Mouse (Mus musculus) heart, adult 2 months (tissue): ENCODE measurements around the gene Fut1. TPM values are rescaled to one million over a fixed set of nuclear protein-coding genes. Genes with fewer than 3 reads are reported as not detected.

Experiments used
- DNase-seq, 2 experiments: peaks; one replicate each; pipeline ENCODE4 v3.0.0; 2021
- H3K27ac ChIP-seq: fragments of 200-600 bp; 2 replicates; pipeline ENCODE4 v1.8.1; 2022
- H3K27me3 ChIP-seq: fragments of 200-500 bp; 2 replicates; pipeline ENCODE4 v1.6.1; 2012; ENCODE audit warnings: mild to moderate bottlenecking, low read length, inconsistent platforms, mixed read lengths; ENCODE audit not compliant: control insufficient read depth, insufficient read depth
- H3K36me3 ChIP-seq: fragments of 200-500 bp; 2 replicates; pipeline ENCODE4 v1.6.1; 2012; ENCODE audit warnings: low read length, inconsistent platforms; ENCODE audit not compliant: control insufficient read depth, insufficient read depth
- H3K4me1 ChIP-seq: fragments of 200-500 bp; 2 replicates; pipeline ENCODE4 v1.6.1; 2011; ENCODE audit warnings: low read length; ENCODE audit not compliant: control insufficient read depth, insufficient read depth
- H3K4me3 ChIP-seq: fragments of 200-600 bp; 2 replicates; pipeline ENCODE4 v1.8.1; 2022
- H3K79me2 ChIP-seq: fragments of 200-500 bp; replicated peaks from 2 replicates; pipeline ENCODE4 v1.6.1; 2012; ENCODE audit warnings: mild to moderate bottlenecking, inconsistent platforms, low read length, moderate library complexity, mixed read lengths; ENCODE audit not compliant: control insufficient read depth, insufficient read depth
- H3K9ac ChIP-seq: fragments of 200-500 bp; 2 replicates; pipeline ENCODE4 v1.6.1; 2012; ENCODE audit warnings: low read depth, mild to moderate bottlenecking, control low read depth, inconsistent platforms, low read length, mixed read lengths
- CTCF ChIP-seq: fragments of 200-600 bp; IDR thresholded peaks from 2 replicates; pipeline ENCODE4 v1.8.1; 2022; ENCODE audit warnings: antibody characterized with exemption, mild to moderate bottlenecking, moderate library complexity
- EP300 ChIP-seq: fragments of 200-500 bp; IDR thresholded peaks from 2 replicates; pipeline ENCODE4 v1.6.1; 2011; ENCODE audit warnings: low read depth, low read length, control low read depth; ENCODE audit not compliant: insufficient read depth
- POLR2A ChIP-seq: fragments of 200-500 bp; IDR thresholded peaks from 2 replicates; pipeline ENCODE4 v1.6.1; 2011; ENCODE audit warnings: mild to moderate bottlenecking, low read depth, low read length, control low read depth; ENCODE audit not compliant: insufficient read depth
- WGBS: fragments of 180-500 bp; shearing (Covaris S2); methylation state at CpG from one replicate; pipeline ENCODE4 v1.1.7; 2018; 5-methylcytosine and 5-hydroxymethylcytosine counted together
- intact Hi-C: fragments of 180-260 bp; cut with DNase I; formaldehyde crosslinking; loops from one replicate; pipeline ENCODE4 v1.15.1; 2025
- polyA plus RNA-seq: library from polyadenylated mRNA; depleted of rRNA; stranded (reverse); fragments of >200 nt; gene quantifications from 2 replicates; pipeline ENCODE4 v1.2.3, GENCODE M21; 2012
- total RNA-seq, 2 experiments: library from RNA; stranded (reverse); gene quantifications; 2 replicates each; pipeline ENCODE4 v1.2.3; 2021

Fut1 gene
- total and polyA plus RNA-seq, 3 experiments, result 0.25 TPM; not detected in 2

DNA sequence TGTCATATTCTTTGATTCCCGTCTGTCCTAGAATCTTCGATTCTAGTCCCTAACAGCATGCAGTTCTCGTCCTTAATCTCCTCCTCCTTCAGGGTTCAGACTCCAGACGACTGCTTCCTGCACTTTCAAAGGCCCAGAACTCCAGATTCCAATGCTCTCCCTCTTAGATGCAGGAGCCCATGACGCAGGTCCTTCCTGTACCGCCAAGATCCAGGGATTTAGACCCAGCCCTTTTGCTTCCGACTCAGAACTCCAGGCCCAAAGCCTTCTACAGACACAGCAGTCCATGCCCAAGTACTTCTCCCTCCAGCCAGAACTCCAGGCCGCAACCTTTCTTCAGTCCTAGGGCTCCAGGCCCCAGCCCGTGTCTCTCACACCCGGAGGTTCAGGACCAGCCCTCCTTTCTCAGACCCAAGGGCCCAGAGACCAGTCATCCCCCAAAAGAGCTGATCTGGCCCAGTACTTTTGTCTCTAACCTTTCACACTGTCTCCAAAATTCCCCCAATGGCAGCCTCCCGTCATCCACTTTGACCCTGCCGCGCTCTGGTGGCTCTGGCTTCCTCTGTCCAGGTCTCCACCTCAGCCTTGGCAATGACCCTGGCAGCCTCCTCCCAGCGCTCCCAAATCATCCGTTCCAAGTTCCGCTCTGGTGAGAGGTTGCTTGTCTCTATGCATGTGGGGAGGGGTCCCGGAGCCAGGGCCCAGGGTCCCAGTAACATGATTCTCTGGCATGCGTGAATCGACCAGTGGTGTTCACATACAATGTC is 23.3 kb downstream of the Fut1 start:
- H3K9ac ChIP-seq, result no peak overlapping the region
- TF ChIP-seq CTCF (no peak), EP300 (no peak)
- DNase-seq, result peak in 1 of 2 experiments; percentile 39
- H3K79me2 ChIP-seq, result no peaks in the 10 kb centered on the region
- H3K4me3 ChIP-seq, result no peak overlapping the region; the same call in 1 of the 2 replicates
- 59% methylated on average over 19 of the region's 19 CpGs for WGBS
- H3K36me3 ChIP-seq, result peaks cover 9% of the 10 kb centered on the region
- H3K27me3 ChIP-seq, result no peaks in the 10 kb centered on the region
- H3K4me1 ChIP-seq, result peaks cover 22% of the 10 kb centered on the region
- intact Hi-C loops, result loop anchor here (1.0 to 5.0 kb wide), 2 partner anchors 13 to 42 kb away; partner anchors contain the start of genes Ntn5 and Rasip1
- peak overlapping the region; percentile 63 for H3K27ac ChIP-seq

DNA sequence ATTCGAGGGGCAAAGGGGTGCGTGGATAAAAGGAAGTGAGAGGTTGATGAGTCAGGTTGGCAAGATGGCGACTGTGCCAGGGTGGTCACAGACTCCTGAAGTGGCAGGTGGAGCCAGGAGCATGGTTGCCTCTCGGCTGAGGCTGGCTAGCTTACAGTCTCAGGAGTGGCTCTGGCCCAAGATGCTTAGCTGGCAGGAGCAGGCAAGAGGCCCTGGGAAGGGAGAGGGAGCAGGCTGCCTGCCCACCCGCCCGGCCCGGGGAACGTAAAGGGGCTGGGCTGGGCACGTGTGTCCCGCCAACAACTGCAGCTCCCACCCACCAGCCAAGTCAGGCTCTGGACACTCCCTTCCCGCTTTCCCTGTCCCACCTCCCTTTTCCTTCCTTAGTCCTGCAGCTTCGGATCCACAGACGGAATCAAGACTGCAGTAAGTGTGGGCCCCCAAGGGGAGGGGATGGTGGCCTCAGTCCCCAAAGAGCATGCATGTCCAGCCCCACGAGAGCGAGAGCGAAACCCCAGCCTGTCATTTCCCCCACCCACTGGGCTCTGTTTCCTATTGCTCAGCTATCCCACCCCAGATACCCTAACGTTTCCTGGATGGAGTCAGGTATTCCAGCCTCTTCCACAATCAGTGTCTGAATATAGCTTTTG is 24.4 kb downstream of the Fut1 start:
- peak; percentile 79 for TF ChIP-seq EP300
- TF ChIP-seq POLR2A, result peak; percentile 80
- no peak for TF ChIP-seq CTCF
- Histone ChIP-seq H3K4me1 (peaks cover 19% of the 10 kb centered on the region), H3K27ac (peak overlapping the region; percentile 63), H3K27me3 (no peaks in the 10 kb centered on the region), H3K36me3 (no peaks in the 10 kb centered on the region; the same call in none of the 2 replicates), H3K4me3 (peak overlapping the region; percentile 39), H3K9ac (peak overlapping the region; percentile 32), H3K79me2 (no peaks in the 10 kb centered on the region)
- intact Hi-C loops, result loop anchor here (5.0 kb wide), 1 partner anchor 41 kb away; the partner anchor contains the start of gene Ntn5
- WGBS, result 15% methylated on average over 17 of the region's 17 CpGs
- DNase-seq, result peak; percentile 68 to 72

DNA sequence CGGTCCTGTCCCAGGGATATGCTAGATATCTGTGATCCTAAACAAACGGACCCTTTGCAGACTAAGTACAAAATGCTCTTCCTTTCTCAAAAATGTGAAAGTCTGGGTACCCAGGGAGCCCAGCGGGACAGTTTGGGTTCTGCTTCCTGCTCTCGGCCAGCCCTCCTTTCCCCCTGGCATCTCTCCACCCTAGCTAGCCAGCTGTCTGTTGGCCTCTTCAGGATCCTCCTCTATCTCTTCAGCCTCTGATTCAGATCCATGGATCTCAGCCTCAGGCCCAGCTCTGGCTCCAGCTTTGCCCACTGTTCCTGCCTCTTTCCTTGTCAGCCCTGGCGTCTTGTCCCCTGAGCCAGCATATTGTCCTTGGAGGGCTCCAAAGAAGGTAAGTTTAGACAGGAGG is 25.0 kb downstream of the Fut1 start:
- Histone ChIP-seq H3K27ac (peak overlapping the region; percentile 63), H3K4me3 (peak overlapping the region; percentile 39), H3K79me2 (no peaks in the 10 kb centered on the region), H3K27me3 (no peaks in the 10 kb centered on the region), H3K9ac (peak overlapping the region; percentile 32), H3K4me1 (peaks cover 19% of the 10 kb centered on the region), H3K36me3 (no peaks in the 10 kb centered on the region; the same call in none of the 2 replicates)
- TF ChIP-seq POLR2A, result no peak
- no peak for TF ChIP-seq EP300
- no peak for TF ChIP-seq CTCF
- 14% methylated on average over 5 of the region's 5 CpGs for WGBS
- intact Hi-C loops, result loop anchor here (5.0 kb wide), 1 partner anchor 40 kb away; the partner anchor contains the start of gene Ntn5
- peak in 1 of 2 experiments; percentile 31 for DNase-seq

DNA sequence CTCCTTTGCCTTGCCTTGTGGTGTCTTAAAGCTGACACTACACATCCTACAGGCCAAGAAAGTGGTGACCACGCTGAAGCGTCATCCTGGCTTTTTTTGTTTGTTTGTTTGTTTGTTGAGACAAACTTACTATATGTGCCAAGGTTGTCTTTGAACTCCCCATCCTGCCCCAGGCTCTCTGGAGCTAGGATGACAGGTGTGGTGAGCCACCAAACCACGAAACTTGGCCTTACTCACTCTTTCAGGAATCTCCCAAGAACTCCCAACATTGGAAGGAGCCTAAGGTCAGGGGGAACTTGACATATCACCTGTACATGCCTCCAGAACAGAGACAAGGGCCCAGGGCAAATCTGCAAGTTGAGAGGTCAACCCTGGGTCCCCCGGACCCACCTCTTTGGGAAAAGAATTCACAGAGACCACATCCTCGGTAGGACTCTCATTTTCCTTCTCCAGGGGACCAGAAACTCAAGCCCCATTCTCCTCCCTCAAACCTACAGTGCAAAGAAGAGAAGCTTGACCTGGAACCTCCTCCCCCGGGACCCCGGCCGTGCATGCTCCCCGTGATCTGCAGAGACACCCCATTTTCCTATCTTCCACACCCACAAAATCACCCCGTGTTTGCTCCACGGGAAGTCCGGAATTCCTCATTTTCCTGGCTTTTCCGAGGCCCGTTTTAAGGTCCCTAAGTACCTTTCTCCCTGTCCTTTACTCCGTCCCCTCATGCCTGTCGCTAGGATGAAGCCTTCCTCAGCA is 25.6 kb downstream of the Fut1 start:
- Histone ChIP-seq H3K4me3 (peak overlapping the region; percentile 1; the same call in 1 of the 2 replicates), H3K4me1 (peaks cover 19% of the 10 kb centered on the region), H3K36me3 (no peaks in the 10 kb centered on the region; the same call in none of the 2 replicates), H3K27ac (peak overlapping the region; percentile 63), H3K27me3 (no peaks in the 10 kb centered on the region), H3K79me2 (no peaks in the 10 kb centered on the region), H3K9ac (peak overlapping the region; percentile 59)
- 60% methylated on average over 16 of the region's 16 CpGs for WGBS
- DNase-seq, result no peak
- TF ChIP-seq CTCF, result no peak
- intact Hi-C loops, result loop anchor here (5.0 kb wide), 1 partner anchor 40 kb away; the partner anchor contains the start of gene Ntn5

DNA sequence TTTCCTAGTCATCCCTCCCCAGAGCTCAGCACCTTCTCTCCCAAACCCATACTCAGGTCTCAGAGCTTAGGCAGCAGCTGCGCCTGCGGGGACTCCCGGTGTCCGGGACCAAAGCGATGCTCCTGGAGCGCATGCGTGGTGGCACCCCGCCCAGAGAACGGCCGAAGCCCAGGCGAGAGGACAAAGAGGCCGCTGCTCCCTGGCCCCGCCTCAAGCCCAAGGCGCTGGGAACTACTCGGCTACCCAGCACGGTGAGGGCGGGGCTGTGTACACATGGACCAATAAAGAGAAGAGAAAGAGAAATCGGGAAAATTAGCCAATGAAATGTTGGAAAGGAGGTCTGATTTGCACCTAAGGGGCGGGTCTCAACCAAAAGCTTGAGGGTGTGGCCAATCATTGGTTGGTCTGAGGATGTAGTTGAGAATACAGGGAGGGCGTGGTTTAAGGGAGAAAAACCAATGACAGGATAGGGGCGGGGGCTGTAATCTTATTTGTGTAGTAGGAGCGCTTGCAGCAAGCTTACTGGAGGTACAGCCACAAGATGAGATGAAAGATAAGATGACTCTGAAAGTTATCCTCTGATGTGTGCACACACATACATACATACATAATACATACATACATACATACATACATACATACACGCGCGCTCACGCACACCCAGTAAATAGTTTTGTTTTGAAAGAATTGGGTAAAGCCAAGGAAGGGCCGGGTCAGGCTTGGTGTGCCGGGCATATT is 26.5 kb downstream of the Fut1 start:
- Histone ChIP-seq H3K9ac (peak overlapping the region; percentile 59), H3K4me1 (peaks cover 18% of the 10 kb centered on the region), H3K79me2 (no peaks in the 10 kb centered on the region), H3K4me3 (peak overlapping the region; percentile 1; the same call in 1 of the 2 replicates), H3K36me3 (no peaks in the 10 kb centered on the region; the same call in 1 of the 2 replicates), H3K27ac (peak overlapping the region; percentile 58), H3K27me3 (no peaks in the 10 kb centered on the region)
- 36% methylated on average over 28 of the region's 28 CpGs for WGBS
- peak; percentile 68 for TF ChIP-seq POLR2A
- no peak for TF ChIP-seq EP300
- no peak for TF ChIP-seq CTCF
- intact Hi-C loops, result loop anchor here (5.0 kb wide), 1 partner anchor 39 kb away; the partner anchor contains the start of gene Ntn5
- DNase-seq, result peak; percentile 87 to 90
